Mouse (Mus musculus): ENCODE data around the gene Cyp26c1. TPM values are rescaled to one million over a fixed set of nuclear protein-coding genes. Genes with fewer than 3 reads are reported as not detected.

Gene Cyp26c1
- not detected in 2 replicates for polyA plus RNA-seq (2015; fragmentation: Nextera tagmentation; extraction: Ambion mirVana)

GRCm38 (mm10) chr19:37685281-37685680, at the start of gene Cyp26c1:
Cyp26c1 (plus strand) TSS chr19:37685581.
- no peak for DNase-seq (ENCODE audit: low spot score)

GRCm38 (mm10) chr19:37647994-37648393, 37.4 kb upstream of the Cyp26c1 start:
- DNase-seq (ENCODE audit: low spot score) = no peak

- DNase-seq (ENCODE audit: low spot score) = no peak
Observed at GRCm38 (mm10) chr19:37650526-37650925, 34.9 kb upstream of the Cyp26c1 start.

- no peak for DNase-seq (ENCODE audit: low spot score)
Observed at GRCm38 (mm10) chr19:37654012-37654411, 31.4 kb upstream of the Cyp26c1 start.

- no peak for DNase-seq (ENCODE audit: low spot score)
Observed at GRCm38 (mm10) chr19:37656441-37656840, 28.9 kb upstream of the Cyp26c1 start.

GRCm38 (mm10) chr19:37665256-37665655, 20.1 kb upstream of the Cyp26c1 start:
- DNase-seq (ENCODE audit: low spot score) = no peak

- no peak for DNase-seq (ENCODE audit: low spot score)
Observed at GRCm38 (mm10) chr19:37667855-37668594, 17.4 kb upstream of the Cyp26c1 start.

GRCm38 (mm10) chr19:37668657-37669056, 16.7 kb upstream of the Cyp26c1 start:
- no peak for DNase-seq (ENCODE audit: low spot score)

GRCm38 (mm10) chr19:37669486-37669885, 15.9 kb upstream of the Cyp26c1 start:
- DNase-seq (ENCODE audit: low spot score) = no peak

GRCm38 (mm10) chr19:37673393-37673792, 12.0 kb upstream of the Cyp26c1 start:
- no peak for DNase-seq (ENCODE audit: low spot score)

- DNase-seq (ENCODE audit: low spot score) = no peak
Observed at GRCm38 (mm10) chr19:37686347-37686746, 966 bp downstream of the Cyp26c1 start.

GRCm38 (mm10) chr19:37686941-37687850, 1.8 kb downstream of the Cyp26c1 start:
- DNase-seq (ENCODE audit: low spot score) = no peak

GRCm38 (mm10) chr19:37689478-37689877, 4.1 kb downstream of the Cyp26c1 start:
- DNase-seq (ENCODE audit: low spot score) = no peak

- DNase-seq (ENCODE audit: low spot score) = no peak
Observed at GRCm38 (mm10) chr19:37690716-37691115, 5.3 kb downstream of the Cyp26c1 start.

GRCm38 (mm10) chr19:37692879-37693278, 7.5 kb downstream of the Cyp26c1 start:
- DNase-seq (ENCODE audit: low spot score) = peak; percentile 11

- DNase-seq (ENCODE audit: low spot score) = no peak
Observed at GRCm38 (mm10) chr19:37695146-37695545, 9.8 kb downstream of the Cyp26c1 start.

GRCm38 (mm10) chr19:37695762-37696602, 10.6 kb downstream of the Cyp26c1 start:
- no peak for DNase-seq (ENCODE audit: low spot score)

GRCm38 (mm10) chr19:37696603-37697334, 11.4 kb downstream of the Cyp26c1 start:
- DNase-seq (ENCODE audit: low spot score) = no peak

- DNase-seq (ENCODE audit: low spot score) = no peak
Observed at GRCm38 (mm10) chr19:37697335-37697636, 11.9 kb downstream of the Cyp26c1 start.

GRCm38 (mm10) chr19:37697651-37698272, 12.4 kb downstream of the Cyp26c1 start, which contains the start of gene Cyp26a1:
Cyp26a1 (plus strand) TSS chr19:37697798.
- DNase-seq (ENCODE audit: low spot score) = no peak
